Mouse (Mus musculus) lung, postnatal 0 days (tissue): Measurements from ENCODE around the gene Serpina5. TPM values are rescaled to one million over a fixed set of nuclear protein-coding genes. Genes with fewer than 3 reads are reported as not detected.
A peak's percentile ranks its signal among the peaks of the same experiment; 100 is the strongest.

Source experiments
- ATAC-seq: fragments of 200-750 bp; cut with Nextera tagmentation; 2 replicates; pipeline ENCODE4 v1.8.0; 2017; ENCODE audit warnings: moderate library complexity
- DNase-seq: peaks from one replicate; pipeline ENCODE4 v3.0.0-alpha.2; 2016; ENCODE audit warnings: low spot score
- H3K27ac ChIP-seq: fragments of 300-500 bp; sonication (generic); 2 replicates; pipeline ENCODE4 v1.5.1; 2014; ENCODE audit warnings: antibody characterized with exemption, mild to moderate bottlenecking, low read length, mixed read lengths
- H3K27me3 ChIP-seq: fragments of 300-500 bp; sonication (generic); replicated peaks from 2 replicates; pipeline ENCODE4 v1.6.1; 2014; ENCODE audit warnings: low read length, mixed read lengths; ENCODE audit not compliant: insufficient read depth
- H3K36me3 ChIP-seq: fragments of 300-500 bp; sonication (generic); 2 replicates; pipeline ENCODE4 v1.6.1; 2014; ENCODE audit warnings: low read length, mixed read lengths; ENCODE audit not compliant: insufficient read depth
- H3K4me1 ChIP-seq: fragments of 300-500 bp; sonication (generic); 2 replicates; pipeline ENCODE4 v1.6.1; 2014; ENCODE audit warnings: antibody characterized with exemption, low read depth, low read length, mixed read lengths; ENCODE audit not compliant: insufficient read depth
- H3K4me2 ChIP-seq: fragments of 300-500 bp; sonication (generic); replicated peaks from 2 replicates; pipeline ENCODE4 v1.6.1; 2014; ENCODE audit warnings: low read depth, mild to moderate bottlenecking, low read length, moderate library complexity, mixed read lengths
- H3K4me3 ChIP-seq: fragments of 300-500 bp; sonication (generic); 2 replicates; pipeline ENCODE4 v1.5.1; 2014; ENCODE audit warnings: low read depth, low read length
- H3K9ac ChIP-seq: fragments of 300-500 bp; sonication (generic); replicated peaks from 2 replicates; pipeline ENCODE4 v1.6.1; 2014; ENCODE audit warnings: low read depth, mild to moderate bottlenecking
- H3K9me3 ChIP-seq: fragments of 300-500 bp; sonication (generic); 2 replicates; pipeline ENCODE4 v1.6.1; 2016; ENCODE audit warnings: low read length, mixed read lengths
- CTCF ChIP-seq: IDR thresholded peaks from 2 replicates; pipeline ENCODE4 v1.5.1; 2016; ENCODE audit warnings: antibody characterized with exemption, mild to moderate bottlenecking
- EP300 ChIP-seq: IDR thresholded peaks from 2 replicates; pipeline ENCODE4 v1.6.1; 2016; ENCODE audit warnings: antibody characterized with exemption, mild to moderate bottlenecking, control low read depth
- WGBS: fragments of 180-500 bp; shearing (Covaris S2); extraction: QIAGEN DNeasy Blood & Tissue Kit; methylation state at CpG from one replicate; pipeline ENCODE4 v1.1.7; 2014; 5-methylcytosine and 5-hydroxymethylcytosine counted together
- polyA plus RNA-seq: library from polyadenylated mRNA; unstranded; fragments of >200 nt; fragmentation: Nextera tagmentation; extraction: Ambion mirVana; gene quantifications from 2 replicates; pipeline ENCODE4 v1.2.1, GENCODE M21; 2015

Gene Serpina5
- polyA plus RNA-seq, 1 experiment from 2014 or later = not detected

DNA sequence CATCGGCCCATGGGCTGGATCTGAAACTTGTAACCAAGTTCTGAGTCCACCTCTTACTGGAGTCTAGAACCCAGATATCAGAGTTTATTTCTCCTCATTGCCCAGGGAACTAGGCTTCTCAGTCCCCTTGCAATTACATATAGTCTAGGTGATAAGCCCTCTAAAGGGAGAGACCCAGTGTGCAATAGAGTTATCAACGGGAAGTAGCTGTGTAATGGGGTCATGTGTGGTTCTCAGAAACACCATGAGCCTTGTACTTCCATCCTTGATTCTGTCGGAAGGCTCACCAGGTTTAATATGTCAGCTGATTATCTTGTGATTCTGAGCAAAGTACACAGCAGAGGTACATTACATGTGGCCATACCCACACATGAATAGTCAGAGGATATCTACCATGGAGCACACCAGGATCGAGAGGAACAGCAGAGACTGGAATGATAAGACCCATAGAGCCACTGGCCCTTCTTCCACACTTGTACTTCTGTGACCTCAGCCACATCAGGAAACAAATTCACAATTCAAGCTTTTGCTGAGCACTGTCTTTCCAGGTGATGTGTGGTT is 39.7 kb downstream of the Serpina5 start:
- DNase-seq = no peak
- Histone ChIP-seq H3K27ac (no peak overlapping the region), H3K9ac (no peak overlapping the region), H3K4me2 (no peak overlapping the region), H3K4me1 (no peaks in the 10 kb centered on the region), H3K9me3 (no peaks in the 10 kb centered on the region), H3K36me3 (no peaks in the 10 kb centered on the region), H3K27me3 (no peaks in the 10 kb centered on the region), H3K4me3 (no peak overlapping the region)
- TF ChIP-seq EP300 = no peak
- no peak for TF ChIP-seq CTCF
- no peak for ATAC-seq
- WGBS = 88% methylated on average over 4 of the region's 4 CpGs

DNA sequence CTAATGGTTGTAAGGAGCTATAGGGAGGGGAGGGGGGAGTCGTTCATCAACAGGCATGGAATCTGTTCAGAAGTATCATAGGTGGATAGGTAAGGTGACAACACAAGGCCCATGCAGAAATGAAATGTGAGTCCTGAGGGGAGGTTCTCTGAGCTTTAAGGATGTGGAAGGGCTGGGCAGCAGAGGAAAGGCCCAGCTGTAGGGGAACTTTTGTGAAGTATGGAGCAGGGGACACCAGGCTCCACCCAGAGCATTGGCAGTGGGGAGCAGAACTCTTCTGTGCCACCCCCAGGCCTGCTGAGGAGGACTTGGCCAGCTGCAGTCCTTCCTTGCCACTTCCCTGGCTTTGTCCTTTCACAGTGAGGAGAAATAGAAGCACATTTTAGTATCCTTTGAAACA is 40.6 kb downstream of the Serpina5 start:
- no peak for ATAC-seq
- H3K36me3 ChIP-seq = no peaks in the 10 kb centered on the region
- TF ChIP-seq EP300 (no peak), CTCF (no peak)
- no peak overlapping the region for H3K27ac ChIP-seq
- no peaks in the 10 kb centered on the region for H3K27me3 ChIP-seq
- H3K4me3 ChIP-seq = no peak overlapping the region
- no peak overlapping the region for H3K9ac ChIP-seq
- H3K4me2 ChIP-seq = no peak overlapping the region
- DNase-seq = no peak
- no peaks in the 10 kb centered on the region for H3K4me1 ChIP-seq
- WGBS = 53% methylated on average over 1 of the region's 1 CpGs
- no peaks in the 10 kb centered on the region for H3K9me3 ChIP-seq

DNA sequence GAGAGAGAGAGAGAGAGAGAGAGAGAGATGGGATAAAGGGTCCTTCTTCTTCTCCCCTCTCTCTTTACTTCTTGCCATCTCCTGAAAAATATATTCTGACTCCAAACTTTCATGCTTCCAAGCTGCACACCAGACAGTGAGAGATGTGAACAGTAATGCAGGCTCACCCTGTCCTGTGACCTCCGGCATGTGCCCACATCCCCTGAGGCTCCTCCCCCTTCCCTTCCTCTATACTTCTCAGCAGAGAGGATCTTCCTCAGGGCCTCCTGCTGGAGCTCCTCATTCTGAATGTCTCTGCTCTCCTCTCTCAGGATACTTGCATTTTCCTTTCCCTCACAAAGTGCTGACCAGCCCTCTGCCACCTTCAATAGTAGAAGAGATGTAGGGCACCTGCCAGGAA is 41.5 kb downstream of the Serpina5 start:
- Histone ChIP-seq H3K9ac (no peak overlapping the region), H3K4me3 (no peak overlapping the region), H3K9me3 (no peaks in the 10 kb centered on the region), H3K27me3 (no peaks in the 10 kb centered on the region), H3K4me2 (no peak overlapping the region), H3K36me3 (no peaks in the 10 kb centered on the region), H3K27ac (no peak overlapping the region), H3K4me1 (no peaks in the 10 kb centered on the region)
- ATAC-seq (no peak), DNase-seq (no peak)
- no peak for TF ChIP-seq EP300
- TF ChIP-seq CTCF = no peak
- 75% methylated on average over 1 of the region's 1 CpGs for WGBS

DNA sequence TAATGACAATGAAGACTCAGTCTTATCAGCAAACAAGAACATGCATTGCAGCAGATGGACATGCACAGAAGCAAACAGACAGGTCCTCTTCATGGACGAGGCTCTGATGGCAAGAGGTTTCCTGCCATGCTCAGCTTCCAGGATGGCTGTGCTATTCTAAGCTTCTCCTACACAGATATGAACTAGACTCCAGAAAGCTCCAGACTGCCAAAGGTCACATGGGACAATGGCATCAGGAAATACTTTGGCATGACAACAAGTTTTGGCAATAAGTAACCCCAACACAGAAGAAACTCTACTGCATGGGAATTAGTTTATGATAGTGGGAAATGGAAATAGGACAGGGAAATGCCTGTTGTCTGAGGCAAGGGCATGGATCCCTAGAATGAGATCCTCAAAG is 42.4 kb downstream of the Serpina5 start:
- ATAC-seq (no peak), DNase-seq (no peak)
- H3K9ac ChIP-seq = no peak overlapping the region
- 42% methylated on average over 1 of the region's 1 CpGs for WGBS
- H3K27me3 ChIP-seq = no peaks in the 10 kb centered on the region
- no peak for TF ChIP-seq CTCF
- TF ChIP-seq EP300 = no peak
- H3K36me3 ChIP-seq = no peaks in the 10 kb centered on the region
- H3K4me2 ChIP-seq = no peak overlapping the region
- H3K4me1 ChIP-seq = no peaks in the 10 kb centered on the region
- H3K27ac ChIP-seq = no peak overlapping the region
- H3K9me3 ChIP-seq = no peaks in the 10 kb centered on the region
- H3K4me3 ChIP-seq = no peak overlapping the region

DNA sequence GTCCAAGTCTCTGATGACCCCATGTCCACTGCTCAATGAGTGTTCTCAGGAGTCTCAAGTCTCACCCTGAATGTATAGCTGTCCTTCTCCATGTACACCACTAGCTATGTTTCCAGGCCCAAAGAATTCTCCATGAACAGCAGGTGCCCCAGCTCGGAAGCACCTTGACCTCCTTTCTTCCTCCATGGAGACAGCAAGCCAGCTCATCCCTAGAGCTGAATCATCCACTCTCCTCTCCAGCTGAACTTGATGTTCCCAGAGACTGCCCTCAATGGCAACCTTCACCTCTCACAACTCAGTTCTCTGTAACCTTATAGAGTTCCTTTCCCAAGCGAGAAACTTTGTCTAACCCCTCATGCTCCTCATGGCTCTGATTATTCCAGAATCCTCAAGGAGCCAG is 44.7 kb downstream of the Serpina5 start:
- Histone ChIP-seq H3K27me3 (no peaks in the 10 kb centered on the region), H3K9me3 (no peaks in the 10 kb centered on the region), H3K4me3 (no peak overlapping the region), H3K36me3 (no peaks in the 10 kb centered on the region), H3K4me1 (no peaks in the 10 kb centered on the region), H3K9ac (no peak overlapping the region), H3K27ac (no peak overlapping the region), H3K4me2 (no peak overlapping the region)
- no peak for DNase-seq
- 68% methylated on average over 2 of the region's 2 CpGs for WGBS
- TF ChIP-seq CTCF = no peak
- no peak for TF ChIP-seq EP300
- ATAC-seq = no peak

DNA sequence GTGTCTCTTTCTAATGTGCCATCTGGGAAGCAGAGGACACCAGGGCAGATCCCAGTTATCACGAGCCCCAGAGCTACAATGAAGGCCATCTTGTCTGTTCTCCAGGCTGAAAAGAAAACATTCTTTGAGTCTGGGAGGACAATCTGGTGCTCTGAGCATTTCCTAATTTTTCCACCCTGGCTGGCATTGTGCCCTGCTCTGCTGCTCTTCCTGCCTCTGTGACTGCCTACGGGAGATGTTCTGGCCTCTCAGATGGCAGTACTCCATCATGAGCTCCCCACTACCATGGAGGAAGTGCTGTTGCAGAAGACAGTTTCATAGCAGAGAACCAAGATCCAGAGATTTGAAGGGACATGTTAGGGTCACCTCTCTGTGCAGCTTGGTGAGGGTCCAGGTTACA is 51.1 kb downstream of the Serpina5 start:
- no peaks in the 10 kb centered on the region for H3K27me3 ChIP-seq
- no peak overlapping the region for H3K4me2 ChIP-seq
- no peak overlapping the region for H3K9ac ChIP-seq
- H3K4me1 ChIP-seq = no peaks in the 10 kb centered on the region
- H3K9me3 ChIP-seq = no peaks in the 10 kb centered on the region
- ATAC-seq (no peak), DNase-seq (no peak)
- no peak overlapping the region for H3K27ac ChIP-seq
- H3K4me3 ChIP-seq = no peak overlapping the region
- H3K36me3 ChIP-seq = no peaks in the 10 kb centered on the region
- 69% methylated on average over 2 of the region's 2 CpGs for WGBS
- TF ChIP-seq EP300 (no peak), CTCF (no peak)

DNA sequence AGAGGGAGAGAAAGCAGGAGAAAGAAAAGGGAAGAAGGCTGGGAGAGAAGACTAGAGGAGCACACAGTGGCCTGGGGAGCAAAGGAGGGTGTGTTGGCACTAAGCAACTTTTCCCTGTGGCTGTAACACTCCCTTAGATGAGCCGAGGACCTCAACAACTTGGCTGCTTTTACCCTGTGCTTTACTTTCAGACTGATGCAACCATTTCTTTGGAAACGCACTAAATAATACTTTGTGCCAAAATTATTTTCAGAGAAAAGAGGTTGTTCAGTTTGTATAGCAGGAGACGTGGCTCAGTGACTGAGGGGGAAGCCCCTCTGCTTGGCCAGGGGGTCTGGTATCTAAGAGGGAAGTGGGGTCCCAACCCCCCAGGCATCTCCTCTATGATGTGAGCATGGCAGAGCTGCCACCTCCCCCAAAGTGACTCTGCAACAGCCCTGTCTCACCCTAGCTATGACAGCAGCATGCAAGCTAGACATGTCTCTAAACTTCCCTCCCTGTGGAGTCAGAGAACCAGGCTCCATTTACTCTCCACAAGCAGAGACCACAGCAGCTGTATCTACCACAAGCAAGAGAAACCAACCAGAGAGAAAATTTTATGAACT is 52.2 kb downstream of the Serpina5 start:
- Histone ChIP-seq H3K4me3 (no peak overlapping the region), H3K27ac (peak overlapping the region; percentile 6; the same call in 1 of the 2 replicates), H3K36me3 (no peaks in the 10 kb centered on the region), H3K9me3 (no peaks in the 10 kb centered on the region), H3K9ac (no peak overlapping the region), H3K27me3 (no peaks in the 10 kb centered on the region), H3K4me2 (no peak overlapping the region), H3K4me1 (no peaks in the 10 kb centered on the region)
- DNase-seq (peak; percentile 59), ATAC-seq (peak; percentile 32)
- TF ChIP-seq CTCF (no peak), EP300 (no peak)
- WGBS = 51% methylated on average over 3 of the region's 3 CpGs
